Mouse (Mus musculus): ENCODE data around the gene Ndufs4. TPM values are rescaled to one million over a fixed set of nuclear protein-coding genes. Genes with fewer than 3 reads are reported as not detected.

Ndufs4 gene
- polyA plus RNA-seq, 1 experiment = 51.6 TPM

Other genes with a start within 250 kb of the Ndufs4 start
- 3.3 and 4.5 TPM in 2 replicates for gene Fst, start 70.7 kb upstream of the Ndufs4 start, polyA plus RNA-seq (2012; rRNA removed)